Mouse (Mus musculus) embryonic facial prominence, embryonic 11.5 days (tissue): Measurements from ENCODE around the gene Vti1b. TPM values are rescaled to one million over a fixed set of nuclear protein-coding genes. Genes with fewer than 3 reads are reported as not detected.

Experiments
- ATAC-seq: fragments of 200-750 bp; cut with Nextera tagmentation; replicated peaks from 2 replicates; pipeline ENCODE4 v1.8.0; 2017; ENCODE audit warnings: low read depth; ENCODE audit not compliant: insufficient number of reproducible peaks, low FRiP score, low TSS enrichment
- DNase-seq: peaks from one replicate; pipeline ENCODE4 v3.0.0-alpha.2; 2015; ENCODE audit warnings: low spot score
- H3K27ac ChIP-seq: fragments of 300-500 bp; sonication (generic); replicated peaks from 2 replicates; pipeline ENCODE4 v1.5.1; 2014; ENCODE audit warnings: mild to moderate bottlenecking, low read depth, low read length, control low read depth
- H3K27me3 ChIP-seq: fragments of 300-500 bp; sonication (generic); 2 replicates; pipeline ENCODE4 v1.6.1; 2014; ENCODE audit warnings: mild to moderate bottlenecking, low read length, moderate library complexity, mixed read lengths; ENCODE audit not compliant: control insufficient read depth, insufficient read depth
- H3K36me3 ChIP-seq: fragments of 300-500 bp; sonication (generic); replicated peaks from 2 replicates; pipeline ENCODE4 v1.6.1; 2014; ENCODE audit warnings: low read depth, mild to moderate bottlenecking, low read length, moderate library complexity, mixed read lengths; ENCODE audit not compliant: control insufficient read depth, insufficient read depth
- H3K4me1 ChIP-seq: fragments of 300-500 bp; sonication (generic); 2 replicates; pipeline ENCODE4 v1.6.1; 2014; ENCODE audit warnings: low read length, mixed read lengths; ENCODE audit not compliant: control insufficient read depth, insufficient read depth
- H3K4me2 ChIP-seq: fragments of 300-500 bp; sonication (generic); 2 replicates; pipeline ENCODE4 v1.6.1; 2014; ENCODE audit warnings: low read depth, mild to moderate bottlenecking, control low read depth, low read length, moderate library complexity
- H3K4me3 ChIP-seq: fragments of 300-500 bp; sonication (generic); 2 replicates; pipeline ENCODE4 v1.5.1; 2014; ENCODE audit warnings: low read depth, low read length, control low read depth
- H3K9ac ChIP-seq: fragments of 300-500 bp; sonication (generic); replicated peaks from 2 replicates; pipeline ENCODE4 v1.6.1; 2014; ENCODE audit warnings: mild to moderate bottlenecking, control low read depth, low read length
- H3K9me3 ChIP-seq: fragments of 300-500 bp; sonication (generic); replicated peaks from 2 replicates; pipeline ENCODE4 v1.6.1; 2016; ENCODE audit warnings: mild to moderate bottlenecking, low read length, inconsistent platforms, mixed read lengths; ENCODE audit not compliant: control insufficient read depth
- WGBS: fragments of 180-500 bp; shearing (Covaris S2); extraction: QIAGEN DNeasy Blood & Tissue Kit; methylation state at CpG from one replicate; pipeline ENCODE4 v1.1.7; 2014; 5-methylcytosine and 5-hydroxymethylcytosine counted together
- polyA plus RNA-seq: library from polyadenylated mRNA; unstranded; fragments of >200 nt; fragmentation: Nextera tagmentation; extraction: Ambion mirVana; gene quantifications from 2 replicates; pipeline ENCODE4 v1.2.1, GENCODE M21; 2014

The Vti1b gene
- polyA plus RNA-seq, 1 experiment from 2014 or later = 106 TPM

DNA sequence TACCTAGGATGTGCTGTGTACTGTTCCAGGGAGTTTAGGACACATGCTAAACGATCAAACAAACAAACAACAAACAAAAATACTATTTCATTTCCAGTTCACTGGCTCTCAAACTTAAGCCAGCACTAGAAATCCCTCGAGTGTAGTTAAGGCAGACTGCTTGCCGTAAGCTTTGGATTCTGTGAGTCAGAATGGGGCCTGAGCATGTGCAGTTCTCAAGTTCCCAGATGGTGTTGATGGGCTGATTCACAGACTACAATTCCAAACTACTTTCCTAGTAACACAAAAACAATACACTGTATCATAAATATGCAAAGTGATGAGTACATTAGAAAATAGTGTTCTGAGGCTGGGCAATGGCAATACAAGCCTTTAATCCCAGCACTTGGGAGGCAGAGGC, 2.0 kb downstream of the Vti1b start:
- no peak overlapping the region for H3K9ac ChIP-seq
- H3K27ac ChIP-seq = no peak overlapping the region
- no peak for ATAC-seq
- H3K36me3 ChIP-seq = no peaks in the 10 kb centered on the region
- no peaks in the 10 kb centered on the region for H3K9me3 ChIP-seq
- H3K4me1 ChIP-seq = peaks cover 2% of the 10 kb centered on the region; the same call in 1 of the 2 replicates
- no peaks in the 10 kb centered on the region for H3K27me3 ChIP-seq
- DNase-seq = no peak
- 76% methylated on average over 3 of the region's 3 CpGs for WGBS
- H3K4me3 ChIP-seq = no peak overlapping the region
- H3K4me2 ChIP-seq = no peak overlapping the region

DNA sequence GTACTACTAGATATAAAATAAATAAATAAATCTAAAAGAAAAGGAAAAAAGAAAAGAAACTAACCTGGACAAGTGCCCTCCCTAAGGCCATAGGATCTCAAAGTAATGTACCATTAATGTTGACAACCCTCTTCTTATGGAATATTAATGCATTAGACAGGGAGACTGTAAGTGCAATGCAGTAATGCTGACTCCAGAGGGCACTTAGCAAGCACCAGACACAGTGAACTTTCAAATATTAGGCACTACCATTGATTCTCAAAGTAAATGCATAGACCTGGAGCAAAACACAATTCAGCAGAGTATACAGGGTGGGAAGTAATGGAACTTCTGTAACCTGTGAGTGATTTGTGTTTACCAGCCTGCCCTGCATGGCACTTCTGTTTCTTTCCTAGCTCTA, 3.3 kb downstream of the Vti1b start:
- DNase-seq (no peak), ATAC-seq (no peak)
- H3K27ac ChIP-seq = no peak overlapping the region
- no peak overlapping the region for H3K4me2 ChIP-seq
- H3K36me3 ChIP-seq = no peaks in the 10 kb centered on the region; the same call in 1 of the 2 replicates
- H3K9ac ChIP-seq = no peak overlapping the region
- peaks cover 2% of the 10 kb centered on the region; the same call in 1 of the 2 replicates for H3K4me1 ChIP-seq
- no peaks in the 10 kb centered on the region for H3K27me3 ChIP-seq
- H3K9me3 ChIP-seq = no peaks in the 10 kb centered on the region
- no peak overlapping the region for H3K4me3 ChIP-seq

DNA sequence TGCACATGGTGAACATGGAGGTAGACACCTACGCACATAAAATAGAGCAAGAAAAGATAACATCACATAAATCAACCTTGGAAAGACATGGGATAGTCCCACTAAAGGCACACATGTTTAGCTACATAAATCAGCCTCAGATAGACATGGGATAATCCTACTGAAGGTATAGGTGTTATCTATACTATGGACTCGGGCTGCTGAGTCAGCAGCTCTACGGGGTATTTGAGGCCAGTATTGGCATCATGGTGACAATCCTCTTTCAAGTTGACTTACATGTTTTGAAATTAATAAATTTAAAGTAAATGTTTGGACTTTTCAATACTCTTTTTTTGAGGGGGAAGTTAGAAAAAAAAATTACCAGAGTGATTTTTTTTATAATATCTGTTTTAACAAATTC, 9.6 kb downstream of the Vti1b start:
- Histone ChIP-seq H3K9me3 (no peaks in the 10 kb centered on the region), H3K36me3 (no peaks in the 10 kb centered on the region; the same call in none of the 2 replicates), H3K27ac (no peak overlapping the region), H3K4me1 (no peaks in the 10 kb centered on the region), H3K4me3 (no peak overlapping the region), H3K27me3 (no peaks in the 10 kb centered on the region), H3K9ac (no peak overlapping the region), H3K4me2 (no peak overlapping the region)
- no peak for DNase-seq
- WGBS = 94% methylated on average over 3 of the region's 3 CpGs
- ATAC-seq = no peak

DNA sequence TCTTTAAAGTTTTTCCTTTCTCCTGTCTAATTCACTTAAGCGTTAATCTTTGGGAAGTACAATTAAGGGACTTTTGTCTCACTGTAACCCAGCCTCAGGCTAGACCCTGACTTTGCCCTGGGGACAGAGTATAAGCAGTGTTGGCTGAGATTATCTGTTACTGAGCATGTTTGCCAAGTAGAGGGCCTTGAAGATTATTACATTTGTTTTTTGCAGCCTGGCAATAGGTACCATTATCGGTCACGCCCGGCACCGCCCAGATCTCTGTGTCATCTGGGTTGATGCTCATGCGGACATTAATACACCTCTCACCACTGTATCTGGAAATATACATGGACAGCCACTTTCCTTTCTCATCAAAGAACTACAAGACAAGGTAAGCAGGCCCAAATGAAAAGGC, 22.8 kb downstream of the Vti1b start:
- no peak overlapping the region for H3K9ac ChIP-seq
- no peak for DNase-seq
- no peaks in the 10 kb centered on the region for H3K4me1 ChIP-seq
- no peak for ATAC-seq
- no peak overlapping the region for H3K4me2 ChIP-seq
- WGBS = 92% methylated on average over 6 of the region's 6 CpGs
- H3K36me3 ChIP-seq = no peaks in the 10 kb centered on the region
- no peaks in the 10 kb centered on the region for H3K27me3 ChIP-seq
- no peak overlapping the region for H3K27ac ChIP-seq
- no peaks in the 10 kb centered on the region for H3K9me3 ChIP-seq
- no peak overlapping the region for H3K4me3 ChIP-seq

DNA sequence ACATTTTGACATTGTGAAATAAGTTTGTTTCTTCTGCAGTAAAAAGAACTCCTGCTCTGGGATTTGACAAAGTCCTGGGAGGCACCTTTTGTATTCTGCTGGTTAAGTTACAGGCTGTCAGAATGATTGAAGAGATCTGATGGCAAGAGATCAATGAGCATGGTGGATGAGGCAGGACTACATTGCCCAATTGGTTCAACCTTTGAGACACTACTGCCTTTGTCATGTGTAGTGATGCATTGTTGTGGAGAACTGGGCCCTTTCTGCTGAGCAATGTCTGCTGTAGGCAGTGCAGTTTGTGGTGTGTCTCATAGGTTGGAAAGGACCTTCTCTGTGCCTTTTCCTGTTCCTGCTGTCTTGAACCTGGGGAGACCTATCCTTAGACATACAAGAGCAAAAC, 31.1 kb downstream of the Vti1b start:
- no peak overlapping the region for H3K27ac ChIP-seq
- no peak for ATAC-seq

DNA sequence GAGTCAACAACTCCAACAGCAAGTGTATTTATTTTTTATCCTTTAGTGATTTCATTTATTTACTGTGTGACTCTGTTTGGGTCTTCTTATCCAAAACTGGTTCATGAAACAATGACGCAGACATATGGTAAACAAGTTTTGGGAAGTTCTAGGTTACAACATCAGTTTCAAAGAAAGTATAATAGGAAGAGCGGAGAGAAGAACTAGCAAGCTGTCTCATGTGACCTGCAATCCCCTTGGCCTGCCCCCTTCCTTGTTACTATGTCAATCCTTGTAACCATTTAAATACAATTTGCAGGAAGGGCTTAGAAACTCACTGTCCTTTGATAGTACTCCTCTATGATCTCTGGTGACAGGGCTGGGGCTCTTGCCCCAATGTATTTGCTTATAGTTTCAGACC, 31.7 kb downstream of the Vti1b start:
- H3K9ac ChIP-seq = no peak overlapping the region
- ATAC-seq = no peak
- H3K36me3 ChIP-seq = no peaks in the 10 kb centered on the region
- no peak overlapping the region for H3K4me2 ChIP-seq
- no peaks in the 10 kb centered on the region for H3K27me3 ChIP-seq
- H3K4me1 ChIP-seq = no peaks in the 10 kb centered on the region
- no peak overlapping the region for H3K27ac ChIP-seq
- 89% methylated on average over 2 of the region's 2 CpGs for WGBS
- H3K9me3 ChIP-seq = no peaks in the 10 kb centered on the region
- no peak for DNase-seq
- H3K4me3 ChIP-seq = no peak overlapping the region

More for the DNA sequence above, 31.1 kb downstream of the Vti1b start:
- no peaks in the 10 kb centered on the region for H3K9me3 ChIP-seq
- H3K4me1 ChIP-seq = no peaks in the 10 kb centered on the region
- no peak for DNase-seq
- no peak overlapping the region for H3K4me2 ChIP-seq
- H3K9ac ChIP-seq = no peak overlapping the region
- no peak overlapping the region for H3K4me3 ChIP-seq
- H3K27me3 ChIP-seq = no peaks in the 10 kb centered on the region
- no peaks in the 10 kb centered on the region for H3K36me3 ChIP-seq

DNA sequence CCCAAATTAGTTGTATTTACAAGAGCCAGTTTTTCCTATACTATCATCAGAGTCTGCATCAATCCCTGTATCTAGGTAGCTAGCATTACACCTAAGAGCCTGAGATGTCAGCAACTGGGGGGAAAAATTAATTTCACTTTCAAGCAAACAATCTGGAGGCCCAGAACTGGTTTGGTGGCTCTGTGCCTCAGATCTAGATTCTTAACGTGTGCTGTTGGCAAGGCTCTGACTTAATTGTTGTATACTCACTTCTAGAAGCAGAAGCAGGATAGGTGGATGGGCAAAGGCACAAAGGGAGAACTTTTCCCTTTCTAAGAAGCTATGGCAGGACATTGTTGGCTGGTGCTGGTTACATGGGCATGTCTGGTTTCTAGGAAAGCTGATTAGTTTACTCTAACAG, 33.0 kb downstream of the Vti1b start:
- ATAC-seq (no peak), DNase-seq (no peak)
- no peaks in the 10 kb centered on the region for H3K9me3 ChIP-seq
- H3K4me1 ChIP-seq = no peaks in the 10 kb centered on the region
- no peak overlapping the region for H3K27ac ChIP-seq
- H3K36me3 ChIP-seq = no peaks in the 10 kb centered on the region
- WGBS = 56% methylated on average over 1 of the region's 1 CpGs
- no peak overlapping the region for H3K9ac ChIP-seq
- no peak overlapping the region for H3K4me2 ChIP-seq
- no peaks in the 10 kb centered on the region for H3K27me3 ChIP-seq
- H3K4me3 ChIP-seq = no peak overlapping the region

DNA sequence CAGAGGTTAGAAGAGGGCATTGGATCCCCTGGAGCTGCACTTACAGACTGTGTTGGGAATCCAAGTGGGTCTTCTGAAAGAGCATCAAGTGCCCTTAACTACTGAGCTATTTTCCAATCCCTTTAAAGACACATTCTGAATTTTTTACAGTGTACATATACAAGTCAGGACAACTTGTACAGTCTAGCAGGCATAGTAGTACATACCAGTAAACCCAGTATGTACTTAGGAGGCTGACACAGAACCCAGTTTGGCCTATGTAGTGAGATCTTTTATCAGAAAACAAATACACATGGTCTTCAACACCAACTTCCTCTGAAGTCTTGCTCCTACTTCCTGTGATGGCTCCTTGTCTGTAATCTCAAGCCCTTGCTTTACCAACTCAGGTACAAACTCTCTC, 33.5 kb downstream of the Vti1b start:
- no peak for ATAC-seq
- Histone ChIP-seq H3K4me3 (no peak overlapping the region), H3K4me1 (no peaks in the 10 kb centered on the region)

DNA sequence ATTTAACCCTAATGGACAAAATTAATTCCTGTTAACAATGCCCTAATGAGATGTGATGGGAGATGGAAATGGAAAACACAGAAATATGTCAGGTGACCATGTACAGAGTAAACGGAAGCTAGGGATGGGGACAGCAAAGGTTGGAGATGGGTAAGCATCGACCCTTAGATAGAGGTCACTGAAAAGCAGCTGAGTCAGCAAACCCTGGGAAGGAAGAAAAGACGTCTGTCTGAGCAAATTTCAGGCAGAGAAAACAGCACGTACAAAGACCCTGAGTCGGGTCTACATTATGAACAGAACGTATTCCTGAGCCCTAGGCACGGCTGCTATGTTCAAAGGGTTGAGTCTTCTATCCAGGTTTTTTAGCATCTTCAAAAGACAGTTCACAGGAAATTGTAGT, 35.5 kb downstream of the Vti1b start:
- no peaks in the 10 kb centered on the region for H3K4me1 ChIP-seq
- H3K27me3 ChIP-seq = peaks cover 1% of the 10 kb centered on the region
- H3K4me2 ChIP-seq = no peak overlapping the region
- H3K4me3 ChIP-seq = no peak overlapping the region
- 51% methylated on average over 7 of the region's 7 CpGs for WGBS
- ATAC-seq (no peak), DNase-seq (no peak)
- no peaks in the 10 kb centered on the region for H3K36me3 ChIP-seq
- no peaks in the 10 kb centered on the region for H3K9me3 ChIP-seq
- H3K27ac ChIP-seq = no peak overlapping the region
- H3K9ac ChIP-seq = no peak overlapping the region

More for the DNA sequence above, 33.5 kb downstream of the Vti1b start:
- Histone ChIP-seq H3K9me3 (no peaks in the 10 kb centered on the region), H3K27ac (no peak overlapping the region), H3K9ac (no peak overlapping the region), H3K4me2 (no peak overlapping the region), H3K36me3 (no peaks in the 10 kb centered on the region), H3K27me3 (no peaks in the 10 kb centered on the region)
- no peak for DNase-seq
